ENCODE assay signal across 34 mouse cellular contexts in genomic region chr14:62379391-62379790, GRCm38 (mm10).
"Had no signal": no experiment of that assay in that cellular context is flagged by ENCODE, and none has a peak within 500 bp of the region (broad histone marks: within the 10 kb centered on the region; RNA-seq: fewer than 3 reads in every experiment).

No protein-coding gene starts in this region.

- H3K9me3 ChIP-seq: heart, embryonic 13.5 days; heart, embryonic 15.5 days; hindbrain, embryonic 10.5 days; hindbrain, embryonic 12.5 days; hindbrain, embryonic 13.5 days; hindbrain, embryonic 15.5 days; intestine, embryonic 15.5 days; kidney, embryonic 15.5 days had no signal

- DNase-seq: heart, postnatal 10 days; heart, postnatal 14 days; heart, postnatal 36 days; heart, postnatal 4 days; kidney, adult 11 months; kidney, adult 18-20 months; kidney, adult 2 months; kidney, adult 8-10 months; kidney, adult 9 months; kidney, postnatal 10 days; kidney, postnatal 14 days; kidney, postnatal 25 days; kidney, postnatal 36 days; kidney, postnatal 4 days; layer of hippocampus, adult 9-11 months; layer of hippocampus, postnatal 36 days had no signal

- H3K4me1 ChIP-seq: hindbrain, embryonic 10.5 days; hindbrain, embryonic 12.5 days; hindbrain, embryonic 13.5 days; hindbrain, embryonic 15.5 days had no signal

- ATAC-seq: hindbrain, embryonic 16.5 days; hindbrain, postnatal 0 days; inflammation-experienced regulatory T-cells, adult 6 months; intestine, embryonic 15.5 days; intestine, embryonic 16.5 days; intestine, postnatal 0 days had no signal

- H3K4me2 ChIP-seq: heart, embryonic 11.5 days; heart, embryonic 13.5 days; heart, embryonic 15.5 days; hindbrain, embryonic 12.5 days; hindbrain, embryonic 13.5 days; hindbrain, embryonic 14.5 days; hindbrain, embryonic 15.5 days; intestine, embryonic 15.5 days; kidney, embryonic 15.5 days had no signal

- H3K36me3 ChIP-seq: heart, embryonic 15.5 days; hindbrain, embryonic 15.5 days; intestine, embryonic 15.5 days; kidney, embryonic 15.5 days had no signal

- H3K27ac ChIP-seq: heart, embryonic 13.5 days; heart, embryonic 15.5 days; hindbrain, embryonic 10.5 days; hindbrain, embryonic 12.5 days; hindbrain, embryonic 13.5 days; hindbrain, embryonic 14.5 days; hindbrain, embryonic 15.5 days; hindbrain, postnatal 0 days; intestine, embryonic 15.5 days; kidney, embryonic 15.5 days; kidney, postnatal 0 days; layer of hippocampus, adult 2 months; left cerebral cortex, adult 2 months had no signal

- H3K27me3 ChIP-seq: heart, embryonic 13.5 days; heart, embryonic 15.5 days; hindbrain, embryonic 12.5 days; hindbrain, embryonic 13.5 days; hindbrain, embryonic 15.5 days; intestine, embryonic 15.5 days; kidney, embryonic 15.5 days had no signal

- H3K9ac ChIP-seq: heart, embryonic 13.5 days; heart, embryonic 15.5 days; hindbrain, embryonic 12.5 days; hindbrain, embryonic 13.5 days; hindbrain, embryonic 14.5 days; hindbrain, embryonic 15.5 days; intestine, embryonic 15.5 days; kidney, embryonic 15.5 days had no signal

- H3K4me3 ChIP-seq: heart, embryonic 13.5 days; heart, embryonic 15.5 days; hindbrain, embryonic 10.5 days; hindbrain, embryonic 12.5 days; hindbrain, embryonic 13.5 days; hindbrain, embryonic 15.5 days; intestine, embryonic 15.5 days; kidney, embryonic 15.5 days; layer of hippocampus, adult 2 months; left cerebral cortex, adult 2 months had no signal
